Mouse (Mus musculus) adrenal gland, postnatal 36 days (tissue): ENCODE measurements around the gene Nup133. TPM values are rescaled to one million over a fixed set of nuclear protein-coding genes. Genes with fewer than 3 reads are reported as not detected.

ENCODE experiments used
- DNase-seq, 2 experiments: peaks; one replicate each; pipeline ENCODE4 v3.0.0; 2021; ENCODE audit warnings: mixed read lengths in 1 of 2
- total RNA-seq, 2 experiments: library from RNA; stranded (reverse); gene quantifications; 2 replicates each; pipeline ENCODE4 v1.2.3; 2021

The Nup133 gene
- total RNA-seq, 2 experiments from 2014 or later = 20.5 to 21.0 TPM

- no peak for DNase-seq
Observed at GRCm38 (mm10) chr8:123953686-123954085, 4.6 kb upstream of the Nup133 start.

DNA sequence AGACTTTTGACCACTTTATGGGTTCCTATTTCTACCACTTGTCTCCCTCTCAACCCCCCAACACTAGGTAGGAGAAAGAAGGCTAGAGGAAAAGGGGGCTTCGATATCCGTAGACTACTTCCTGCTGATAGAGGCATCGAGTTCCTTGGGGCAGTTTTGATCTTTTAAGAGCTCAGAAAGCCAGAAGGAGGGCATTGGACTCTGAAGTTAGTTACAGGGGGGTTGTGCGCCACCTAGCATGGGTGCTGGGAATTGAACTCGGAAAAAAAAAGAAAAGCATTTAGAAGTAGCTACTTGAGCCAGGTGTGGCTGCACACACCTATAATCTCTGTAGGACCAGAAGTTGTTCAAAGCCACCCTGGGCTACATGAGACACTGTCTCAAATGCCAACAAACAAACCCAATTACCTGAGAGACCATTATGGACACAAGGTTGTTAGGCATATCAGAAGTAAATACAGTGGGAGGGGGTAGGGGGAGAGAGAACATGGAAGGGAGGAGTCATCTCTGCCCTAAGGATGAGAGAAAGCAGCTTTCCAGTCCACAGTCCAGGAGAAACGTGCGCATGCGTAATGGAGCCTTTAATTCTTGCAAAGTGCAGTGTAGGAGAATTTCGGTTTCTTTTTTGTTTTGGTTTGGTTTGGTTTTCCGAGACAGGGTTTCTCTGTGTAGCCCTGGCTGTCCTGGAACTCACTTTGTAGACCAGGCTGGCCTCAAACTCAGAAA, 1.2 kb upstream of the Nup133 start:
- peak; percentile 49 to 68 for DNase-seq

DNA sequence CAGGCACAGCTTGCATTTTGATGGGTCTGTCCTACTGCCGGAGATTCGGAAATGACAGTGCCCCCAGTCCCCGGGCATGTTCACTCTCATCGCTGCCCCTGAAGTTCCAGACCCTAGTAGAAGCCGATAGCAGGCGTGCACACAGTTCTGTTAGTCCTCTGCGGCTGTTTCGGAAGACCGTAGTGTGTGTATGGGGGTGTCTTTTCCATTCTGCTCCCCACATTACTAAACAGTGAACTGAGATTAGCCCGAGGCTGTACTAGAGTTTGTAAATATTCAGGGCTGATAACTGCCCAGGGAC, 571 bp upstream of the Nup133 start:
- no peak for DNase-seq

DNA sequence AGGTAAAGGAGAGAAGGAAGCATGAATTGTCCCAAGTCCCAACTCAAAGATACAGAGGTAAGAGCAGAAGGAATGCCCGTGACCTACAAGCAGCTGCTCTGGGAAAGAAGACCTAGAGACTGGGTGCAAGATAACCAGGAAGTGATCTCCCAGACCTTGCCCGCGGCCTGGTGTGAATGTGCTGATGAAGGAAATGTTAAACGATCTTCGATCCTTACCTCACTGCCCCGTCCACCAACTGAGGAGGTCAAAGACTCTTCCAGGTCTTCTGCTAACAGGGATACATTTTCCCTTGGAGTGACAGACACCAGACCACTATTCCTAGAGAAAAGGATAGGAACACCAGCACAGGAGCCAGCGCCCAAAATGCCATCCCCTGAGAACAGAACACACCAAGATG, 20.0 kb downstream of the Nup133 start:
- no peak for DNase-seq

GRCm38 (mm10) chr8:123925671-123926070, 23.4 kb downstream of the Nup133 start:
- no peak for DNase-seq

DNA sequence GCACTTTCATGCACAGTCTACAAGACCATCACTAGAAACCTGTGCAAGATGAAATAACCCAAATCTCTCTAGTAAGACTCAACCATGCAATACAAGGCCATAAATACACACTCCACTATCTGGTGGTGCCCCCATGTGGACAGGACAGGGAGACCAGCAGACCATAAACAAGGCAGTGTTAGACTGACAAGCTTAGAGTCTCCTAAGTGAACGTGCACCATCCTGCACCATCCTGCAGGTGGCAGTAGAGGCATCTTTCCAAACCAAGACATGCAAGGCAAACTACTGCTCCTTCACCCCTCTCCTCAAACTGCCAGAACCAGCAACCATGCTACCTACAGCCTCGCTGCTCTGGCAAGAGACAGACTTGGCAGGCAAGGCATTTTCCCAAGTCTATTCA, 24.3 kb downstream of the Nup133 start:
- DNase-seq = peak; percentile 74 to 84

GRCm38 (mm10) chr8:123914635-123915034, 34.4 kb downstream of the Nup133 start:
- no peak for DNase-seq

GRCm38 (mm10) chr8:123912265-123912664, 36.8 kb downstream of the Nup133 start:
- no peak for DNase-seq

GRCm38 (mm10) chr8:123907604-123908003, 41.5 kb downstream of the Nup133 start:
- no peak for DNase-seq

GRCm38 (mm10) chr8:123902653-123903052, 46.4 kb downstream of the Nup133 start:
- peak; percentile 28 to 64 for DNase-seq

DNA sequence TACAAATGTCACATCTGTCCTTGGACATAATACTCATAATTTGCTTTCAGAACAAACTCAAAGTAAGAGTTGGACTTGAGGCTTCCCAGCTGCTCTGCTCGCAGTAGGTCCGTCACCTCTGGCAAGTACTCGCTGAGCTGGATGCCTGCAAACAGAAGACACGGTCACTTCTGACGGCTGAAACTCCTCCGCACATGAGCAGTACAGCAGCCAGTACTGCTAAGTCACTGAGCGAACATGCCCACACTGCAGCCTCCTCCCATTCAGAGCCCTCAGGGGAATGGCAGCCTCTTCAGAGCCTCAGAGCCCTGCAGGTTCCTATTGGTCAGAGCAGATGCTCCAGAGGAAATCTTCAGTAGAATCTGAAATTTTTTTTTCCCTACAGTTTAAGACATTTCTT, 49.7 kb downstream of the Nup133 start:
- DNase-seq = no peak

DNA sequence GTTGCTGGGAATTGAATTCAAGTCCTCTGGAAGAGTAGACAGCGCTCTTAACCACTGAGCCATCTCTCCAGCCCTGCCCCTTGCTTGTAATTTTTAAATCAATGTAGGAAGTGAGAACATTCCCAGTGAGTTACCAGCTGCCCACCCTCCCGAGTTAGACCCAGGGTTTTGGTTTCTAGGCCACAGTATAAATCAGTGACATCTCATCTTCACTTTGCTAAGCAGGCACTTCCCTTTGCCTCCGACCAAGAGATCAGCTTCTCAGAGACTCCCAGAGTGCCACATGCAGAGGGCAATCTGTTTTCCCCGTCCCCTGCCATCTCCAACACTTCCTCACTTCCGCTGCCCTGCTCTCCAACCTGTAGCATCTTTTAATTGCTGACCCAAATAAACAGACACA, 50.5 kb downstream of the Nup133 start:
- no peak for DNase-seq

DNA sequence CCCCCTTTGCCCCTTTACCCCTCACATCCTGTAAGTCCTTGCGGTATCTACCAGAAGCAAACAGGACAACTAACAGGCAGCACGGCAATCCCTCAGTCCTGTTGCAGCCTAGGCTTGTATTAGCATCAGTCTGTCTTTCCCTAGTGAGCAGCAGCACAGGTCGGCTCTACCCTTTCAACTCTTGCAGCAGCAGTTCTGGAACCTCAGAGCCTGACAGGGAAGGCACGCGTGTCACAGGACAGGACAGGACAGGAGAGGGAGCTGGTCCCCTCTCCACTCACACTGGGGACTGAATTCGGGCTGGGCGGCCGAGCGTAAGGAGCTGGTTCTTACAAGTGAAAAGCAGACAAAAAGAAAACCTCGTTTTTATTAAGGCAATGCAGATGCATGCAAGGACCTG, 52.3 kb downstream of the Nup133 start:
- no peak for DNase-seq

- DNase-seq = no peak
Observed at GRCm38 (mm10) chr8:123896366-123896761, 52.7 kb downstream of the Nup133 start.

DNA sequence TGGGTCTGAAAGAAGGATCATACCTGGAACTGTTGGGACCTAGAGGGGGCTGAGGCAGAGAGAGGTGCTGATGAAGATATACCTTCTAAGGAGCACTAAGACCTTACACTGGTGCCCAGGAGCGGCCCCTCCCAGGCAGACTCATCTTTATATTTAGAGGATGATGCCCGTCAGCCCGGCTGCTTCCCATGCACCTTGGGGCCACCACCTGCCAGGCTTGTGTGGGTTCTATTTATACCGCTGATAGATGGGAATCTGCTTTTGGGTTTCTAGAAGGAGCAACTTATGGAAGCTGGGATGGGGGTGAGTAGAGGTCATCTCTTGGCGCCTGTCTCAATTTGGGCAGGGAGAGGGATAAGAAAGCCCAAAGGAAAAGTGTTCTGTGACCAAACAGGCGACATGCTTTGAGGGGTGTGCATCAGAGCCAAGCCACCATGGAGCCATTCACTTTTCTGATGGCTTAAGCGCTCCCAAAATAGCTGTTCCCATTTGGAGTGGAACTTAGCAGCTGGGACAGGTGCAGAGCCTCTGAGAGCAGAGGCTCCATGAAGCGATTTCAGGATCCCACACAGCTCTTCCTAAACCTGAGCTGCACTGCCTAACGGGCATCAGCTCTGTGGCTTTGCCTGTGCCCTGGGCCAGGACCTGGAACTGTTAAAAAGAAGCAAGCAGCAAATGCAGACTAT, 53.2 kb downstream of the Nup133 start:
- no peak for DNase-seq

GRCm38 (mm10) chr8:123895230-123895629, 53.8 kb downstream of the Nup133 start:
- no peak for DNase-seq

DNA sequence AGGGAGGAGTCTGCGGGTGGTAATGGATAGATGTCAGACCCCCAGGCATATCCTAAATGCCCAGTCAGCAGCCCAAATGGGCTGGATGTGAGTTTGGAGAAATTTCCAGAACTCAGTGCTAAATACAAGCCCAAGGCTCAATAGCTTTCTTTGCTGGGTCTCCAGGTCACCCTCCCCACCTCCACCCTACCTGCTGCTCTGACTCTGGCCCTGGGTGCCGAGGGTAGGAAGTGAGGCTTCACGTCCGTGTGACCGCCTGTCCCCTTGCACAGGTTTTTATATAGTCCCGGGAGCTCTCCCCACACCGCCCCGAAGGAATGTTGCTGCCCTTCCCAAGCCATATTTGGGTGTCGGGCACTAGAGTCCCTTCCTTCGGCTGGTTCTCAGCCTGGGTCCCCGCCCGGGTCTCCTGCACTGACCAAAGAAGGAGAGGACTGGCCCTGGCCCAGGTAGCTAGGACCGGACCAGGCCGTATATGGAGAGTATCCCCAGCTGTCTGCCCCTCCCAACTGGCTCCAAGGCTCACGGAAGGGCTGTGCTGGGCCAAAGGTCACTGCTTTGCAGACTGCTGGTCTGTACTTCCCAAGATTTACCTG, 54.5 kb downstream of the Nup133 start, which contains the start of gene Acta1:
Gene Acta1, minus strand, starts transcription at position 250 of the 596 bp plus-strand sequence.
- no peak for DNase-seq

DNA sequence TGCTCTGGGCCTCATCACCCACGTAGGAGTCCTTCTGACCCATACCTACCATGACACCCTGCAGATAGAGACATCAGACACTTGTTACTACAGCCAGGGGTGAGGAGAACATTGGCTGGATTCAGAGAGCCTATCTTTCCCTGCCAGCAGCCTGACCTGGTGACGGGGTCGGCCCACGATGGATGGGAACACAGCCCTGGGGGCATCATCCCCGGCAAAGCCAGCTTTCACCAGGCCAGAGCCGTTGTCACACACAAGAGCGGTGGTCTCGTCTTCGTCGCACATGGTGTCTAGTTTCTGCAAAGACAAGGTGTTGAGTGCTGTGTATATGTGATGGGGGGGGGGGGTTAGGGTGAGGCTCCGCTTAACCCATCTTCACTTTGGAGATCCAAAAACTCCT, 55.7 kb downstream of the Nup133 start:
- no peak for DNase-seq

DNA sequence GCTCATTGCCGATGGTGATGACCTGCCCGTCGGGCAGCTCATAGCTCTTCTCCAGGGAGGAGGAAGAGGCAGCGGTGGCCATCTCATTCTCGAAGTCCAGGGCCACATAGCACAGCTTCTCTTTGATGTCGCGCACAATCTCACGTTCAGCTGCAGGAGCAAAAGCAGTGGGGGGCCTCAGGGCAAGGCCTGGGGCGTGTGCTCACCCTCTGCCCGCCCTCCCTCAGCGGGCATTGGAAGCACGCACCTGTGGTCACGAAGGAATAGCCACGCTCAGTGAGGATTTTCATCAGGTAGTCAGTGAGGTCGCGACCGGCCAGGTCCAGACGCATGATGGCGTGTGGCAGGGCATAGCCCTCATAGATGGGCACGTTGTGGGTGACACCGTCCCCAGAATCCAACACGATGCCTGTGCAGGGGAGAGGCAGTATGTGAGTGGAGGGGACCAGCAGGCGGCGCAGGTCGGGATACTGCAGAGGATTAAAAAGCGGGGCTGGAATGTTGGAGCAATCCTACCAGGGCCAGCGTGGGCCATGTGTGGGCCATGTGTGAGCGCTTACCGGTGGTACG, 56.4 kb downstream of the Nup133 start:
- no peak for DNase-seq

DNA sequence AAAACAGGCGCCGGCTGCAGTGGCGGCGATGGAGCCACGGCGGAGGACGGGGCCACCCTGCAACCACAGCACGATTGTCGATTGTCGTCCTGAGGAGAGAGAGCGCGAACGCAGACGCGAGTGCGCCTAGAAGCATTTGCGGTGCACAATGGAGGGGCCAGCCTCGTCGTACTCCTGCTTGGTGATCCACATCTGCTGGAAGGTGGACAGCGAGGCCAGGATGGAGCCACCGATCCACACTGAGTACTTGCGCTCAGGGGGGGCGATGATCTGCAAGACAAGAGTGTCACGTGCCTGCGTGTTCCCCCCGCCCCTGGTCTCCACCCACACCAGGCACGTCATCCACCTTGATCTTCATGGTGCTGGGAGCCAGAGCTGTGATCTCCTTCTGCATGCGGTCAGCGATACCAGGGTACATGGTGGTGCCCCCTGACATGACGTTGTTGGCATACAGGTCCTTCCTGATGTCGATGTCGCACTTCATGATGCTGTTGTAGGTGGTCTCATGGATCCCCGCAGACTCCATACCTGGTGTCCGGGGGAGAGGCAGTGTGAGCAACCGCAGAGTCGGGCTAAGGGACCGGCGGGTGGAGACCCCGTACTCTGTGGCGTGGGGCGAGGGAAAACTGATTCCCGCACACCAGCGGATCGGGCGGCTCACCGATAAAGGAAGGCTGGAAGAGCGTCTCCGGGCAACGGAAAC, 57.0 kb downstream of the Nup133 start:
- peak; percentile 12 to 16 for DNase-seq

DNA sequence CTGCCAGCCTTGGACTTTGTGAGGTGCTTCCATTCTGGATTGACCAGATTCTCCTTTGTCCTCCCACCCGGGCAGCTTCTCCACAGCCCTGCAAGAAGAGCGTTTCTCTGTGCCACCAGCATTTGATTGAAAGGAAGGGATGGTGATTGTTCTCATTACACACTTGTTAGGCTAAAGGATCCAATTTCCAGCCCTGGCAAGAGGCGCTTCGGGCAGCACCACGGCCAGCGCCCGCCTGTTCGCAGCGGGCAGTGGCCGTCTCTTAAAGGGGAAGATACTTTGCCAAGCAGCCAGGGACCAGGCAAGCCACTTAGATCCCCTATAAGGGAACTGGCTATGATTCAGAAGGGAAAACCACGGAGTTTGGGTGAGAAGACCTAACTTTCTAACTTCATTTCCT, 57.8 kb downstream of the Nup133 start:
- peak; percentile 70 to 82 for DNase-seq

DNA sequence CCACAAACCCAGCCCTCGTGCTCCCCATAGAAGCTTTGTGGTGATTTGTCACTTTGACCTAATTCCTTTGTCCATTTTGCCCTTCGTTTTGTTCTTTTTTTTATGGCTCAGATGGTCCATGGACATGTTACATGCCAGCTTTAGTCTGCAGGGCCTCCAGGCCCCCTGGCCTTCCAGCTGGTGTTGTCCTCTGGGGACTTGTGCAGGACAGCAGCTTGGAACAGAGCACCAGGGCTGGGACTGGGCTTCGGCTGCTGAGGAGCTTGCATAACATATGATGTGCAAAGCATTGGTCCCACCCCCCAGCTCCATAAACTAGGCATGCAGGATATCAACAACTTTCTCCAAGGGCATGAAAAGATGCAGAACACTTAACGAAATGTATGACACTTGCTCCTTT, 59.3 kb downstream of the Nup133 start:
- no peak for DNase-seq

- no peak for DNase-seq
Observed at GRCm38 (mm10) chr8:123887956-123888355, 61.1 kb downstream of the Nup133 start.
